Mouse (Mus musculus) liver, embryonic 14.5 days (tissue): Measurements from ENCODE around the gene Dennd2a. TPM values are rescaled to one million over a fixed set of nuclear protein-coding genes. Genes with fewer than 3 reads are reported as not detected.

Experiments used
- ATAC-seq: fragments of 200-750 bp; cut with Nextera tagmentation; 2 replicates; pipeline ENCODE4 v1.8.0; 2017; ENCODE audit warnings: moderate number of reproducible peaks, mild to moderate bottlenecking, moderate library complexity; ENCODE audit not compliant: insufficient read depth
- DNase-seq, 3 experiments: peaks; one replicate each; pipeline ENCODE4 v3.0.0-alpha.2; 2012 to 2013; ENCODE audit warnings: low read depth in 3 of 3, low spot score in 3 of 3
- H3K27ac ChIP-seq: fragments of 300-500 bp; sonication (generic); 2 replicates; pipeline ENCODE4 v1.5.1; 2014; ENCODE audit warnings: moderate library complexity, mild to moderate bottlenecking, control low read depth, inconsistent platforms
- H3K27me3 ChIP-seq: fragments of 300-500 bp; sonication (generic); 2 replicates; pipeline ENCODE4 v1.6.1; 2014; ENCODE audit warnings: mild to moderate bottlenecking, low read length, moderate library complexity; ENCODE audit not compliant: control insufficient read depth, insufficient read depth
- H3K36me3 ChIP-seq: fragments of 300-500 bp; sonication (generic); replicated peaks from 2 replicates; pipeline ENCODE4 v1.6.1; 2014; ENCODE audit warnings: low read depth; ENCODE audit not compliant: control insufficient read depth, insufficient read depth
- H3K4me1 ChIP-seq, 2 experiments: fragments of 200-500 bp in 1 of 2; fragments of 300-500 bp in 1 of 2; sonication (generic) in 1 of 2; replicated peaks; 2 replicates each; pipeline ENCODE4 v1.6.1; 2012 to 2014; ENCODE audit warnings: antibody characterized with exemption in 1 of 2, inconsistent platforms in 1 of 2, low read length in 1 of 2; ENCODE audit not compliant: control insufficient read depth in 2 of 2, insufficient read depth in 2 of 2
- H3K4me2 ChIP-seq: fragments of 300-500 bp; sonication (generic); 2 replicates; pipeline ENCODE4 v1.6.1; 2014; ENCODE audit warnings: low read depth, mild to moderate bottlenecking, control low read depth, moderate library complexity
- H3K4me3 ChIP-seq, 2 experiments: fragments of 200-500 bp in 1 of 2; fragments of 300-500 bp in 1 of 2; sonication (generic) in 1 of 2; 2 replicates each; pipeline ENCODE4 v1.5.1; 2012 to 2014; ENCODE audit warnings: low read depth in 2 of 2, low read length in 2 of 2, mild to moderate bottlenecking in 2 of 2, control low read depth in 1 of 2, inconsistent platforms in 1 of 2, moderate library complexity in 1 of 2; ENCODE audit not compliant: insufficient read depth in 1 of 2
- H3K9ac ChIP-seq: fragments of 300-500 bp; sonication (generic); replicated peaks from 2 replicates; pipeline ENCODE4 v1.6.1; 2014; ENCODE audit warnings: mild to moderate bottlenecking, control low read depth, moderate library complexity
- H3K9me3 ChIP-seq: fragments of 300-500 bp; sonication (generic); 2 replicates; pipeline ENCODE4 v1.6.1; 2016; ENCODE audit warnings: low read length, mixed read lengths; ENCODE audit not compliant: control insufficient read depth
- CTCF ChIP-seq: IDR thresholded peaks from 2 replicates; pipeline ENCODE4 v1.5.1; 2016; ENCODE audit warnings: antibody characterized with exemption, low read depth, control low read depth
- EP300 ChIP-seq: IDR thresholded peaks from 2 replicates; pipeline ENCODE4 v1.6.1; 2016; ENCODE audit warnings: antibody characterized with exemption, low read depth
- WGBS: fragments of 180-500 bp; shearing (Covaris S2); extraction: QIAGEN DNeasy Blood & Tissue Kit; methylation state at CpG from one replicate; pipeline ENCODE4 v1.1.7; 2014; ENCODE audit not compliant: insufficient replicate concordance; 5-methylcytosine and 5-hydroxymethylcytosine counted together
- polyA plus RNA-seq, 2 experiments: library from polyadenylated mRNA; depleted of rRNA in 1 of 2; stranded (reverse) in 1 of 2; unstranded in 1 of 2; fragments of >200 nt; fragmentation: Nextera tagmentation in 1 of 2; extraction: Ambion mirVana in 1 of 2; gene quantifications; 2 replicates each; pipeline versions ENCODE4 v1.2.1 to v1.2.3; 2012 to 2014

Dennd2a gene
- polyA plus RNA-seq, 2 experiments = 1.0 to 1.4 TPM

DNA sequence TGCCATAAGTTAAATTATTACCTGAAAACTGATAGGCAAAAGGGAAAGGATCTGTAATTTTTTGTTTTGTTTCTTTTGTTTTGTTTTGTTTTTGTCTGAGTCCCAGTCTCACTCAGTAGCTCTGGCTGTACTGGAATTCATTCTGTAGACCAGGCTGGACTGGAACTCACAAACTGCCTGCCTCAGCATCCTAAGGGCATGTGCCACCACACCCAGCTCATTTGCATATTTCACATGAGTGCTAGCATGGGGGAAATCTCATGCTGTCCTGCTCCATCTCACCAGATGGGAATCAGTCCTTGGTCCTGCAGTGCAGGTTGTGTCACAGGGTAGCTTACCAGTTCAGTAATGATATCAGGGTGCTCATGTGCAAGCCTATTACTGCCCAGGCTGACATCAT, 22.7 kb downstream of the Dennd2a start:
- Histone ChIP-seq H3K9ac (no peak overlapping the region), H3K27ac (no peak overlapping the region), H3K4me1 (peaks cover 0 to 8% of the 10 kb centered on the region in 2 experiments; a peak in 2 of 4 replicates), H3K27me3 (no peaks in the 10 kb centered on the region), H3K36me3 (no peaks in the 10 kb centered on the region), H3K4me3 (no peak overlapping the region), H3K4me2 (no peak overlapping the region), H3K9me3 (no peaks in the 10 kb centered on the region)
- TF ChIP-seq EP300 (no peak), CTCF (no peak)
- DNase-seq (no peak), ATAC-seq (no peak)

DNA sequence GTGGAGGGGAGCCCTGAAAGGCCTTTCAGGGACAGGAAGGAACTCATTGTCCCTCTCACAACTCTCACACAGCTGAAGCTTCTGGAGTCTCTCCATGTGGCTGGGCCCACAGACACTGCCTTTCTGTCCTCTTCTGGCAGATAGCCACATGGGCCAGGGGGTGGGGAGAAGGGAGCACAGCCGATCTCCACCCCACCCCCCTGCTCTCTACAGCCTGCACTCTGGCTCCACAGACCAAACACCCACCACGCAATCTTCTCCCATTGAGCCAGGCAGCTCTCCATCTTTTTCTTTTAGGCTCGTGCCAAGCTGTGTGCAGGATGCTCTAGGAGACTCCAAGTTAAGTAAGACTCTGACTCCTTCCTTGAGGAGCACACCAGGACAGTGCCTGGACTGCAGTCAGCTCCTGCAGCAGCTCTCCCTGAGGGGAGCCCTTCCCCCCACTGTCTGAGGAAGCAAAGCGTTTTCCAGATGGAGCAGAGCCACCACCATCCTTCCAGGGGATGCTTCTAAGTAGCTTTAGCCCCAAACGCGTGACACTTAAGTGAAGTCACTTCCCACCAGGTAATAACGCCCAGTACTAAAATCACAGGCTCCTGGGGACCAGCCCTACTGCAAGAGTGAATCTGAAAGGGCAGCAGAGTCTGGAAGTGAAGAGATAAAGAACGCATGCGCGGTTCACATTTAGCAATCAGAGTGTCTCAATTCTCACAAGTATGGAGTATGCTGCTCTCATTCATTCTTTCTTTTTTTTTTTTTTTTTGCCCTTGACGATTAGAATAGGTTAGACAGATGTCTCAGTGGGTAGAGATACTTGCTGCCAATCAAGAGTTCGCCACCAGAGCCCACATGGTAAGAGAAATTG, 28.8 kb downstream of the Dennd2a start:
- no peak for TF ChIP-seq EP300
- no peak for TF ChIP-seq CTCF
- H3K36me3 ChIP-seq = no peaks in the 10 kb centered on the region
- H3K27ac ChIP-seq = no peak overlapping the region
- DNase-seq = no peak
- H3K27me3 ChIP-seq = no peaks in the 10 kb centered on the region
- no peak overlapping the region for H3K4me2 ChIP-seq
- ATAC-seq = no peak
- no peak overlapping the region for H3K4me3 ChIP-seq
- no peaks in the 10 kb centered on the region for H3K4me1 ChIP-seq
- H3K9me3 ChIP-seq = no peaks in the 10 kb centered on the region
- 39% methylated on average over 12 of the region's 12 CpGs for WGBS
- H3K9ac ChIP-seq = no peak overlapping the region

DNA sequence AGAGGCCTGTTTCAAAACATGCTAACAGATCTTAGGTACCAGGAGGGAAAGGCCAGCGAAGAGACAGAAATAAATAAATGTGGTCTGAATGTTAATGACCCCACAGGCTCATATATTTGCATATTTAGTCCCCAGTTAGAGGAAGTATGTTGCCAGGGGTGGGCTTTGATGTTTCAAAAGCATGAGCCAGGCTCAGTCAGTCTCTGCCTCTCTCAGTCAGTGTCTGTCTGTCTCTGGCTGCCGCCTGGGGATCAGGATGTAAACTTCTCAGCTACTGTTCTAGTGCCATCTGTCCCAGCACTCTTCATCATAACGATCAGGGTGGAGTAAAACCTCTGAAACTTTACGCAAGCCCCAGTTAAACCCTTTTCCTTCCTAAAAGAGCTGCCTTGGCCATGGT, 29.9 kb downstream of the Dennd2a start:
- WGBS = 48% methylated on average over 4 of the region's 4 CpGs
- no peak overlapping the region for H3K4me3 ChIP-seq
- H3K27ac ChIP-seq = no peak overlapping the region
- no peaks in the 10 kb centered on the region for H3K4me1 ChIP-seq
- no peaks in the 10 kb centered on the region for H3K36me3 ChIP-seq
- H3K27me3 ChIP-seq = no peaks in the 10 kb centered on the region
- TF ChIP-seq EP300 (no peak), CTCF (no peak)
- H3K9ac ChIP-seq = no peak overlapping the region
- no peaks in the 10 kb centered on the region for H3K9me3 ChIP-seq
- no peak for ATAC-seq
- H3K4me2 ChIP-seq = no peak overlapping the region
- no peak for DNase-seq

DNA sequence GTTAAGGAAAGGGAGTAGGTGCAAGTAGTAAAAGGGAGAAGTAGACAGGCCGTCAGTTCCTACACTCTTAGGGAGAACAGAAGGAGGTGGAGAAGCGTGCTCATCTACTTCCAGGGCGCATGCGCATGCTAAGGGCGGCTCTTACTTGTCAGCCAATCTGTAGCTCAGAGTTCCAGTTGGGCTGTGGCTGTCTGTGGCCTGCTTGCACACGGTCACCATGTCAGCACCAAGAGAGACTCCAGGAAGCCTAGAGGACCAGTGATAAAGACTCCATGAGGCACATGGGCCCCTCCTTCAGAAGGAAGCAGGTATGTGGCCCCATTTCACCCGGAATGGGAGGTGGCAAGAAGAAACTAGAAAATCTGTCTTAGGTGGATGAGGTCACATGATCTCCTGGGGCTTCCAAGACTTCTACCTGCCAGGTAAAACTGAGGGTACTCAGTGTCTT, 30.3 kb downstream of the Dennd2a start:
- H3K4me1 ChIP-seq = no peaks in the 10 kb centered on the region
- H3K9ac ChIP-seq = no peak overlapping the region
- ATAC-seq = no peak
- no peak overlapping the region for H3K27ac ChIP-seq
- no peaks in the 10 kb centered on the region for H3K27me3 ChIP-seq
- no peak for DNase-seq
- H3K4me2 ChIP-seq = no peak overlapping the region
- TF ChIP-seq EP300 = no peak
- TF ChIP-seq CTCF = no peak
- H3K4me3 ChIP-seq = no peak overlapping the region
- no peaks in the 10 kb centered on the region for H3K9me3 ChIP-seq
- H3K36me3 ChIP-seq = no peaks in the 10 kb centered on the region
- WGBS = 50% methylated on average over 7 of the region's 7 CpGs

DNA sequence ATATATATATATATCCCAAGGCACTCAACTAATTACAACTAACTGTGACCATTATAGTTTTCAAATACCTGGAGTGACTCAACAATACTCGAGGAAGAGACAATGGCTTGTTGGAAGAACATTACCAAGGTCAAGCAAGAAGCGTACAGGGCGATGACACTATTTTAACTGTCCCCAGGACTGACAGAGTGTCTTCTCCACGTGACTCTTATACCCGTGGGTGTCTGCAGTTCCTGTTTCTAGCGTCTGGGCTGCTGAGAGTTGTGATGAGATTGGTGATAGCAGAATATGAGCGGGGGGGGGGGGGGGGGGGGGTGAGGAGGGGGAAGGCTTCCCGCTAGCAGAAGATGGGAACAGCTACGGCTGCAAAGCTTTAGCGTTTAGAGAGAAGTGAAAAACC, 30.9 kb downstream of the Dennd2a start:
- no peak overlapping the region for H3K27ac ChIP-seq
- H3K4me3 ChIP-seq = no peak overlapping the region
- TF ChIP-seq CTCF = no peak
- TF ChIP-seq EP300 = no peak
- H3K36me3 ChIP-seq = no peaks in the 10 kb centered on the region
- no peak overlapping the region for H3K4me2 ChIP-seq
- 36% methylated on average over 9 of the region's 10 CpGs for WGBS
- ATAC-seq (no peak), DNase-seq (no peak)
- no peaks in the 10 kb centered on the region for H3K4me1 ChIP-seq
- no peak overlapping the region for H3K9ac ChIP-seq
- no peaks in the 10 kb centered on the region for H3K9me3 ChIP-seq
- no peaks in the 10 kb centered on the region for H3K27me3 ChIP-seq
